Mouse (Mus musculus) cerebellum, adult 2 months (tissue): Measurements from ENCODE around the gene Pik3cd. TPM values are rescaled to one million over a fixed set of nuclear protein-coding genes. Genes with fewer than 3 reads are reported as not detected.
"Not testable (repeated sequence)": the region's sequence is repeated elsewhere in the genome, so short reads cannot be mapped to it uniquely, and the experiment has no call there.

Source experiments
- DNase-seq, 2 experiments: peaks; one replicate each; pipeline ENCODE4 v3.0.0; 2021
- H3K27ac ChIP-seq: fragments of 200-500 bp; 2 replicates; pipeline ENCODE4 v1.5.1; 2012; ENCODE audit warnings: low read length, control low read depth, inconsistent platforms; ENCODE audit not compliant: insufficient read depth
- H3K27me3 ChIP-seq: fragments of 200-500 bp; 2 replicates; pipeline ENCODE4 v1.6.1; 2012; ENCODE audit warnings: inconsistent platforms, mild to moderate bottlenecking, low read length, moderate library complexity; ENCODE audit not compliant: control insufficient read depth, insufficient read depth
- H3K4me1 ChIP-seq: fragments of 200-500 bp; 2 replicates; pipeline ENCODE4 v1.6.1; 2011; ENCODE audit warnings: low read length; ENCODE audit not compliant: control insufficient read depth, insufficient read depth
- H3K4me3 ChIP-seq: fragments of 200-500 bp; replicated peaks from 2 replicates; pipeline ENCODE3; 2011; ENCODE audit warnings: mild to moderate bottlenecking, low read depth, low read length, control low read depth; ENCODE audit not compliant: insufficient read depth
- CTCF ChIP-seq: fragments of 200-500 bp; IDR thresholded peaks from 2 replicates; pipeline ENCODE4 v1.5.1; 2011; ENCODE audit warnings: low read depth, mild to moderate bottlenecking, control low read depth, low read length, moderate library complexity, borderline replicate concordance; ENCODE audit not compliant: insufficient read depth
- POLR2A ChIP-seq: fragments of 200-500 bp; IDR thresholded peaks from 2 replicates; pipeline ENCODE4 v1.6.1; 2011; ENCODE audit warnings: low read length, control low read depth, borderline replicate concordance; ENCODE audit not compliant: insufficient read depth
- WGBS: fragments of 180-500 bp; shearing (Covaris S2); methylation state at CpG from one replicate; pipeline ENCODE4 v1.1.7; 2018; 5-methylcytosine and 5-hydroxymethylcytosine counted together
- polyA plus RNA-seq: library from polyadenylated mRNA; depleted of rRNA; stranded (reverse); fragments of >200 nt; gene quantifications from 2 replicates; pipeline ENCODE4 v1.2.3, GENCODE M21; 2012; rRNA removed

Gene Pik3cd
- 8.3 and 8.6 TPM in 2 replicates for polyA plus RNA-seq

GRCm38 (mm10) chr4:149702210-149702979 is at the start of gene Pik3cd:
Pik3cd (minus strand) TSS chr4:149702571.
- no peak within 1 kb of the TSS for H3K4me3 ChIP-seq
- 76% methylated on average over 19 of the region's 19 CpGs for WGBS
- H3K4me1 ChIP-seq: no peaks in the 10 kb centered on the region; the same call in 1 of the 2 replicates
- no peak for DNase-seq
- TF ChIP-seq CTCF (no peak), POLR2A (no peak)
- H3K27ac ChIP-seq: no peak within 1 kb of the TSS
- no peaks in the 10 kb centered on the region for H3K27me3 ChIP-seq

GRCm38 (mm10) chr4:149750671-149751070 is 48.3 kb upstream of the Pik3cd start:
- no peak for DNase-seq
- Histone ChIP-seq H3K4me3 (no peak overlapping the region), H3K27ac (no peak overlapping the region), H3K27me3 (no peaks in the 10 kb centered on the region), H3K4me1 (no peaks in the 10 kb centered on the region)
- TF ChIP-seq POLR2A (no peak), CTCF (no peak)
- WGBS: 69% methylated on average over 5 of the region's 5 CpGs

- H3K4me3 ChIP-seq, H3K4me1 ChIP-seq, H3K27me3 ChIP-seq, DNase-seq, H3K27ac ChIP-seq: not testable (repeated sequence)
- WGBS: 92% methylated on average over 3 of the region's 3 CpGs
These were observed 47.3 kb upstream of the Pik3cd start for GRCm38 (mm10) chr4:149749663-149750015.

- H3K27ac ChIP-seq: no peak overlapping the region
- no peak for DNase-seq
- WGBS: 88% methylated on average over 18 of the region's 18 CpGs
These were observed 46.8 kb upstream of the Pik3cd start for GRCm38 (mm10) chr4:149749003-149749662.

GRCm38 (mm10) chr4:149744119-149744518 is 41.7 kb upstream of the Pik3cd start:
- TF ChIP-seq CTCF (no peak), POLR2A (no peak)
- no peak overlapping the region for H3K4me3 ChIP-seq
- H3K27ac ChIP-seq: no peak overlapping the region
- H3K4me1 ChIP-seq: no peaks in the 10 kb centered on the region
- no peak for DNase-seq
- no peaks in the 10 kb centered on the region for H3K27me3 ChIP-seq
- WGBS: 83% methylated on average over 7 of the region's 7 CpGs

More at GRCm38 (mm10) chr4:149749003-149749662, 46.8 kb upstream of the Pik3cd start:
- Histone ChIP-seq H3K4me1 (no peaks in the 10 kb centered on the region), H3K4me3 (no peak overlapping the region), H3K27me3 (no peaks in the 10 kb centered on the region)
- TF ChIP-seq POLR2A (no peak), CTCF (no peak)

- H3K4me3 ChIP-seq: no peak overlapping the region
- no peaks in the 10 kb centered on the region for H3K4me1 ChIP-seq
- TF ChIP-seq POLR2A: no peak
- no peaks in the 10 kb centered on the region for H3K27me3 ChIP-seq
- no peak for DNase-seq
- no peak overlapping the region for H3K27ac ChIP-seq
- 96% methylated on average over 14 of the region's 14 CpGs for WGBS
These were observed 39.7 kb upstream of the Pik3cd start for GRCm38 (mm10) chr4:149742011-149742530.

GRCm38 (mm10) chr4:149740301-149740700 is 37.9 kb upstream of the Pik3cd start:
- DNase-seq: no peak
- H3K4me1 ChIP-seq: peaks cover 5% of the 10 kb centered on the region; the same call in 1 of the 2 replicates
- TF ChIP-seq POLR2A: no peak
- no peak for TF ChIP-seq CTCF

GRCm38 (mm10) chr4:149739478-149739877 is 37.1 kb upstream of the Pik3cd start:
- WGBS: 72% methylated on average over 5 of the region's 5 CpGs
- TF ChIP-seq POLR2A: no peak
- no peak for TF ChIP-seq CTCF
- no peak overlapping the region for H3K27ac ChIP-seq
- no peak for DNase-seq
- H3K4me3 ChIP-seq: no peak overlapping the region
- no peaks in the 10 kb centered on the region for H3K27me3 ChIP-seq
- peaks cover 12% of the 10 kb centered on the region for H3K4me1 ChIP-seq

More at GRCm38 (mm10) chr4:149740301-149740700, 37.9 kb upstream of the Pik3cd start:
- H3K4me3 ChIP-seq: no peak overlapping the region
- H3K27ac ChIP-seq: no peak overlapping the region
- WGBS: 90% methylated on average over 7 of the region's 7 CpGs
- no peaks in the 10 kb centered on the region for H3K27me3 ChIP-seq
